Mouse (Mus musculus): ENCODE measurements around the gene Ccr6. TPM values are rescaled to one million over a fixed set of nuclear protein-coding genes. Genes with fewer than 3 reads are reported as not detected.
"Not testable (repeated sequence)": the region's sequence is repeated elsewhere in the genome, so short reads cannot be mapped to it uniquely, and the experiment has no call there.

The Ccr6 gene
- 0.67 and 0.68 TPM in 2 replicates for polyA plus RNA-seq (2014; fragmentation: Nextera tagmentation; extraction: Ambion mirVana)

GRCm38 (mm10) chr17:8235743-8236142, at the start of gene Ccr6:
Gene Ccr6 (plus strand): TSS chr17:8236043.
- no peak within 1 kb of the TSS for H3K27ac ChIP-seq (ENCODE audit: low read depth)
- no peak within 1 kb of the TSS for H3K4me2 ChIP-seq (ENCODE audit: low read length)
- WGBS = 81% methylated on average over 3 of the region's 3 CpGs
- ATAC-seq (replicated peaks; ENCODE audit: low FRiP score, low TSS enrichment, low read depth) (no peak), DNase-seq (ENCODE audit: low spot score) (no peak)
- no peaks in the 10 kb centered on the region for H3K36me3 ChIP-seq (ENCODE audit: control insufficient read depth, insufficient read depth, low read length)
- H3K9ac ChIP-seq (ENCODE audit: low read length) = no peak within 1 kb of the TSS
- no peaks in the 10 kb centered on the region for H3K4me1 ChIP-seq (replicated peaks; ENCODE audit: control insufficient read depth, insufficient read depth, low read length)
- H3K9me3 ChIP-seq (ENCODE audit: control insufficient read depth, low read length) = no peaks in the 10 kb centered on the region
- H3K27me3 ChIP-seq (replicated peaks; ENCODE audit: control insufficient read depth, insufficient read depth, low read length) = no peaks in the 10 kb centered on the region
- no peak within 1 kb of the TSS for H3K4me3 ChIP-seq (ENCODE audit: low read depth, low read length)

DNA sequence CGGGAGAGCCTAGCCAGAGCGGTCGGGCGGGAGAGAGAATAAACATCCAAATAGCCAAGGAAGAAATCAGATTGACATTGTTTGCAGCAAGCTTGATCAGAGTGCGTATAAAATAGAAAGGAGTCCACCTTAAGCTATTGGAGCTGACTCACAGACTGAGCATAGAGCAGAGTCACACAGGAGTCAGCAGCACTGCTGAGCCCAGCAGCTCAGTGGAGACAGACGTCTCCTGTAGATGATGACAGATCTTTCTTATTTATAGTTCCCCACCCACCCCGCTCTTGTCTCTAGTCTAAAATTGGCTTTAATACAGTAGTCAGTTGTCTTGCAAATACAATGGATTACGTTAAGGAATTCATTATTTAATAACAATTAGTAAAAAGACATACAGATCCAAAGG, 42.2 kb upstream of the Ccr6 start:
- no peak for ATAC-seq (replicated peaks; ENCODE audit: low FRiP score, low TSS enrichment, low read depth)
- no peak overlapping the region for H3K27ac ChIP-seq (ENCODE audit: low read depth)
- no peak overlapping the region for H3K9ac ChIP-seq (ENCODE audit: low read length)
- H3K9me3 ChIP-seq (ENCODE audit: control insufficient read depth, low read length) = no peaks in the 10 kb centered on the region
- H3K4me3 ChIP-seq (ENCODE audit: low read depth, low read length) = no peak overlapping the region
- WGBS = 74% methylated on average over 8 of the region's 8 CpGs
- no peak for DNase-seq (ENCODE audit: low spot score)
- H3K27me3 ChIP-seq (replicated peaks; ENCODE audit: control insufficient read depth, insufficient read depth, low read length) = no peaks in the 10 kb centered on the region
- H3K36me3 ChIP-seq (ENCODE audit: control insufficient read depth, insufficient read depth, low read length) = peaks cover 74% of the 10 kb centered on the region
- no peaks in the 10 kb centered on the region for H3K4me1 ChIP-seq (replicated peaks; ENCODE audit: control insufficient read depth, insufficient read depth, low read length)
- H3K4me2 ChIP-seq (ENCODE audit: low read length) = no peak overlapping the region

DNA sequence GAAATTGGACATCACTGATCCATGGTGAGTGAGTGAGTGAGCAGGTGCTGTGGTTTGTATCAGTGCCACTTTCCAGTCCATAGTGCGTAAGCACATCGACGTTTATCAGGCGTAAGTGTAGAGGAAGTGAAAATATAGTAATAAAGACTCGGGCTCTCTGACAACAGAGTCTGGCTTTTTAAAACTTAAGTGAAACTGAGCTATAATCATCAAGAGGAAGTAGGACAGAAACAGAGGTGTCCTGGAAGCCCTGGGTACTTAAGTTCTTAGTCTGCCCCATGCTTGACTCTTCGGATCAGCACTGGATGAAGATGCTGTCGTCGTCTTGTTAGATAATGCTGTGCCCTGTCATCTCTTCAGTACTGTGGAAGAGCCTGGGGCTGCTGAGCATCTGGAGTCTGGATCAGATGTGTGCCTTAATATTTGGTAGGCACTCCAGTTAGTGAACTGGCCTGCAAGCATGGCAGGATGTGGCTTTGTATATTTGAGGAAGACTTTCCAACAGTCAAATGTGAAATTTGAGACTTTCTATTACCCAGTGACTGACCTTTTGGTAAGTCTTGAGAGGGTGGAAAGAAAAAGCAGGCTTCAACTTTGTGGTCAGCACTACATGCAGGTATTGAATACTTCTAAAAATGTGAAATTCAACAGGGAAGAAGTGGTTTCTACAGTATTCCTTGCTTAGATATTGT, 40.0 kb upstream of the Ccr6 start:
- H3K4me2 ChIP-seq (ENCODE audit: low read length) = no peak overlapping the region
- H3K9ac ChIP-seq (ENCODE audit: low read length) = no peak overlapping the region
- H3K27me3 ChIP-seq (replicated peaks; ENCODE audit: control insufficient read depth, insufficient read depth, low read length) = no peaks in the 10 kb centered on the region
- no peaks in the 10 kb centered on the region for H3K9me3 ChIP-seq (ENCODE audit: control insufficient read depth, low read length)
- no peak for ATAC-seq (replicated peaks; ENCODE audit: low FRiP score, low TSS enrichment, low read depth)
- H3K27ac ChIP-seq (ENCODE audit: low read depth) = no peak overlapping the region
- DNase-seq (ENCODE audit: low spot score) = no peak
- no peak overlapping the region for H3K4me3 ChIP-seq (ENCODE audit: low read depth, low read length)
- WGBS = 91% methylated on average over 8 of the region's 8 CpGs
- H3K4me1 ChIP-seq (replicated peaks; ENCODE audit: control insufficient read depth, insufficient read depth, low read length) = no peaks in the 10 kb centered on the region
- peaks cover 53% of the 10 kb centered on the region for H3K36me3 ChIP-seq (ENCODE audit: control insufficient read depth, insufficient read depth, low read length)

DNA sequence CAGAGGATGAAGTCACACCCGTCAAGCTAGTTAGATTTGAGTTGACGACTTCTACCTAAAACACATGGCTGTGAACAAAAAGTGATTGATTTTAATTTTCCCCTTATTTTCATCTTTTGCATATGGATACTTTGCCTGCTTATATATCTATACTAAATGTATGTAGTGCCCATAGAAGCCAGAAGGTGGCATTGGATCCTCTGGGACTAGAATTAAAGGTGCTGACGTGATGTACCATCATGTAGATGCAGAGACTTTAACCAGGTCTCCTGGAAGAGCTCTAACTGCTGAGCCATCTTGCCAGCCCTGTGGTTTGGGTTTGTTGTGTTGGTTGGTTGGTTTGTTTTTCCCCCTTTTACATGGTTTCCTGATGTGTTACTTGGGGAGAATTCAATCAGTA, 38.2 kb upstream of the Ccr6 start:
- no peaks in the 10 kb centered on the region for H3K9me3 ChIP-seq (ENCODE audit: control insufficient read depth, low read length)
- 71% methylated on average over 3 of the region's 3 CpGs for WGBS
- peaks cover 38% of the 10 kb centered on the region for H3K36me3 ChIP-seq (ENCODE audit: control insufficient read depth, insufficient read depth, low read length)
- H3K27me3 ChIP-seq (replicated peaks; ENCODE audit: control insufficient read depth, insufficient read depth, low read length) = no peaks in the 10 kb centered on the region
- H3K4me2 ChIP-seq (ENCODE audit: low read length) = no peak overlapping the region
- no peak for ATAC-seq (replicated peaks; ENCODE audit: low FRiP score, low TSS enrichment, low read depth)
- H3K4me1 ChIP-seq (replicated peaks; ENCODE audit: control insufficient read depth, insufficient read depth, low read length) = no peaks in the 10 kb centered on the region
- DNase-seq (ENCODE audit: low spot score) = no peak
- no peak overlapping the region for H3K9ac ChIP-seq (ENCODE audit: low read length)
- H3K27ac ChIP-seq (ENCODE audit: low read depth) = no peak overlapping the region
- no peak overlapping the region for H3K4me3 ChIP-seq (ENCODE audit: low read depth, low read length)

DNA sequence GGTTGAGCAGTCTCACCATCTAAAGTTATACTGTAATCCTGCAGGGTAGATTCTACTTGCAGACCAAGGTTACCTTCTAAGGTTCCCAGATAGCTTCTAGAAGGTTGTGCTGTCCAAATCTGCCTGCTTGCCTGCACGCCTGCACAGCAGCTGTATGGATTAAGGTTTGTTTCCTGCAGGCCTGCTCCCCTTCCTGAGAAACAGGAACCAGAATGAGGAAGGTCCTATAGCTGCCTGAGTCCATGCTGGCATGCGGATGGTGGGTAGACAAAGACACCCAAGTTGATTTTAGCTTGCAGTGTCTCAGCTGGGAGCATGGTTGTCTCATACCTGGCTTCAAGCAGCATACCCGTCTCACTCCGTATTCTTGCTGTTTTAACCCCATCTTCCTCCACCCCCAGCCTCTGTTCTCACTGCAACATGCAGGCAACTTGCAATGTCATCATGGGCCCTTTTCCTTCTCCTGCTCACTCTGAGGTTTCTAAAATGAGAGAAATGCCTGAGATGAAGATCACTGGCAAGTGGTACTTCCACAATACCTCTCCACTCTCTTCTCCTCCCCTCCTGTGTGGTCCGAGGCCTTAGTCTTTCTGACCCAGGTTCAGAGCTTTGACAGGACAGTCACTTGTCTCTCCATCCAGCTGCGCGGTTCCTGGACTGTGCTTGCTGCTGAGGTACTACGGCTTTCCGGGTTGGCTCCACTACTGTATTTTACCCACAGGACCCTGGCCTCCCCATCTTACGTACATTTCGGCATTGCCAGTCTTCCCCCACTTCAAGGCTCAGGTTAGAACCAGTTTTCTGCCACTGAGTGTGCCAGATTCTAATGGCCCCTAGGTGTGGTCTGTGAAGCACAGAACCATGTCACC, 36.5 kb upstream of the Ccr6 start:
- Histone ChIP-seq H3K4me1 (replicated peaks; ENCODE audit: control insufficient read depth, insufficient read depth, low read length) (no peaks in the 10 kb centered on the region), H3K9me3 (ENCODE audit: control insufficient read depth, low read length) (no peaks in the 10 kb centered on the region), H3K4me2 (ENCODE audit: low read length) (no peak overlapping the region), H3K9ac (ENCODE audit: low read length) (no peak overlapping the region), H3K27ac (ENCODE audit: low read depth) (no peak overlapping the region), H3K4me3 (ENCODE audit: low read depth, low read length) (no peak overlapping the region), H3K27me3 (replicated peaks; ENCODE audit: control insufficient read depth, insufficient read depth, low read length) (no peaks in the 10 kb centered on the region), H3K36me3 (ENCODE audit: control insufficient read depth, insufficient read depth, low read length) (peaks cover 27% of the 10 kb centered on the region)
- ATAC-seq (replicated peaks; ENCODE audit: low FRiP score, low TSS enrichment, low read depth) = no peak
- DNase-seq (ENCODE audit: low spot score) = no peak
- 87% methylated on average over 11 of the region's 11 CpGs for WGBS

DNA sequence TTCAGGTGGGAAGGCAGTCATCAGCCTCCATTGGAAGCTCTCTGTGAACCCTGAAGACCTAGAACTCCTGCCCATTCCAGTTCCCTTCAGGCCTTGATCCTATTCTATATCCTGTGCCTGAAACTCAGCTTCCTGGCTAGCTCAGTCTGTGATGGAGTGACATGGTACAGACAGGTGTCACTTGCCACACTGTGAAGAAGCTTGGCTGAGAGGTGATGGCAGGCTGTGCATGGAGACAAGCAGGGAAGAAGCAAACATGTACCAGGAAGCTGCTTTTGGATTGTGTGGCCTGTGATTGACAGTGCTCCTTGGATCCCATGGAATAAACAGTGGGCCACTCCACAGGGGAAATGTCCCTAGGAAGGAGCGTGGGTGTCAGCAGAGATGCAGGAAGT, 35.9 kb upstream of the Ccr6 start:
- Histone ChIP-seq H3K27ac (ENCODE audit: low read depth) (no peak overlapping the region), H3K4me1 (replicated peaks; ENCODE audit: control insufficient read depth, insufficient read depth, low read length) (no peaks in the 10 kb centered on the region), H3K36me3 (ENCODE audit: control insufficient read depth, insufficient read depth, low read length) (peaks cover 20% of the 10 kb centered on the region), H3K4me3 (ENCODE audit: low read depth, low read length) (no peak overlapping the region), H3K9me3 (ENCODE audit: control insufficient read depth, low read length) (no peaks in the 10 kb centered on the region), H3K27me3 (replicated peaks; ENCODE audit: control insufficient read depth, insufficient read depth, low read length) (no peaks in the 10 kb centered on the region), H3K9ac (ENCODE audit: low read length) (no peak overlapping the region), H3K4me2 (ENCODE audit: low read length) (no peak overlapping the region)
- DNase-seq (ENCODE audit: low spot score) (no peak), ATAC-seq (replicated peaks; ENCODE audit: low FRiP score, low TSS enrichment, low read depth) (no peak)
- WGBS = 70% methylated on average over 1 of the region's 1 CpGs

DNA sequence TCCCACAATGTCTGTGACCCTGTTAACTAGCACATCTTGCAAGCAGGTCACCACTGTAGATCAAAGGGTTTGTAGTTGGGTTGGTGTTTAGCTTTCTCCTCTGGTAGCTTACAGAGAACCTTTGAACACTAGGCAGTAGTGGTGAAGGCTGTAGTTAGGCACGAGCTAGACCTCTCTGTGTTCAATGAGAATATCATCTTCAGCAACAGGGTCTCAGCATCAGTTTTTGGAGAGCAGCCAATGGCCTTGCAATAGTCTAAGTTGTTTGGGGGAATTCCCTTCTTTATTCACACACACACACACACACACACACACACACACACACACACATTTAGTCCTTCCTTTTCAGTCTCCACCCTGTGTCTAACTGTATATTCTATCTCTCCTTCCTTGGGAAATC, 32.4 kb upstream of the Ccr6 start:
- ATAC-seq (replicated peaks; ENCODE audit: low FRiP score, low TSS enrichment, low read depth) = no peak
- DNase-seq (ENCODE audit: low spot score) = no peak

DNA sequence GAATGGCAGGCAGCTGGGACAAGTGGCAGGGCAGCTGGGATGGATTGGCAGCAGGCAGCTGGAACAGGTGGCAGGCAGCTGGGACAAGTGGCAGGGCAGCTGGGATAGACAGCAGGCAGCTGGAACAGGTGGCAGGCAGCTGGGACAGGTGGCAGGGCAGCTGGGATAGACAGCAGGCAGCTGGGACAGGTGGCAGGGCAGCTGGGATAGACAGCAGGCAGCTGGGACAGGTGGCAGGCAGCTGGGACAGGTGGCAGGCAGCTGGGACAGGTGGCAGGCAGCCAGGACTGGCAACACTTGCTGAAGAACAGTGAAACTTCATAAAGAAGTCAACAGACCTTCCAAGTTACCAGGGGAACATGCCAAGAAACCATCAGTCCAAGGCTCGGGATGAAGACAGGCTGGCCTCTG, 30.6 kb upstream of the Ccr6 start:
- not testable (repeated sequence) for H3K9me3 ChIP-seq (ENCODE audit: control insufficient read depth, low read length); H3K4me3 ChIP-seq (ENCODE audit: low read depth, low read length); H3K27ac ChIP-seq (ENCODE audit: low read depth); H3K36me3 ChIP-seq (ENCODE audit: control insufficient read depth, insufficient read depth, low read length); H3K9ac ChIP-seq (ENCODE audit: low read length); ATAC-seq (replicated peaks; ENCODE audit: low FRiP score, low TSS enrichment, low read depth); DNase-seq (ENCODE audit: low spot score); H3K4me1 ChIP-seq (replicated peaks; ENCODE audit: control insufficient read depth, insufficient read depth, low read length); H3K27me3 ChIP-seq (replicated peaks; ENCODE audit: control insufficient read depth, insufficient read depth, low read length); H3K4me2 ChIP-seq (ENCODE audit: low read length)
- WGBS = 70% methylated on average over 1 of the region's 1 CpGs

More for the DNA sequence above, 32.4 kb upstream of the Ccr6 start:
- Histone ChIP-seq H3K9ac (ENCODE audit: low read length) (no peak overlapping the region), H3K27ac (ENCODE audit: low read depth) (no peak overlapping the region), H3K27me3 (replicated peaks; ENCODE audit: control insufficient read depth, insufficient read depth, low read length) (no peaks in the 10 kb centered on the region), H3K4me2 (ENCODE audit: low read length) (no peak overlapping the region), H3K9me3 (ENCODE audit: control insufficient read depth, low read length) (no peaks in the 10 kb centered on the region), H3K4me1 (replicated peaks; ENCODE audit: control insufficient read depth, insufficient read depth, low read length) (no peaks in the 10 kb centered on the region), H3K36me3 (ENCODE audit: control insufficient read depth, insufficient read depth, low read length) (no peaks in the 10 kb centered on the region), H3K4me3 (ENCODE audit: low read depth, low read length) (no peak overlapping the region)
- 47% methylated on average over 1 of the region's 1 CpGs for WGBS
